Mouse (Mus musculus): ENCODE measurements around the gene S100a11.

DNA sequence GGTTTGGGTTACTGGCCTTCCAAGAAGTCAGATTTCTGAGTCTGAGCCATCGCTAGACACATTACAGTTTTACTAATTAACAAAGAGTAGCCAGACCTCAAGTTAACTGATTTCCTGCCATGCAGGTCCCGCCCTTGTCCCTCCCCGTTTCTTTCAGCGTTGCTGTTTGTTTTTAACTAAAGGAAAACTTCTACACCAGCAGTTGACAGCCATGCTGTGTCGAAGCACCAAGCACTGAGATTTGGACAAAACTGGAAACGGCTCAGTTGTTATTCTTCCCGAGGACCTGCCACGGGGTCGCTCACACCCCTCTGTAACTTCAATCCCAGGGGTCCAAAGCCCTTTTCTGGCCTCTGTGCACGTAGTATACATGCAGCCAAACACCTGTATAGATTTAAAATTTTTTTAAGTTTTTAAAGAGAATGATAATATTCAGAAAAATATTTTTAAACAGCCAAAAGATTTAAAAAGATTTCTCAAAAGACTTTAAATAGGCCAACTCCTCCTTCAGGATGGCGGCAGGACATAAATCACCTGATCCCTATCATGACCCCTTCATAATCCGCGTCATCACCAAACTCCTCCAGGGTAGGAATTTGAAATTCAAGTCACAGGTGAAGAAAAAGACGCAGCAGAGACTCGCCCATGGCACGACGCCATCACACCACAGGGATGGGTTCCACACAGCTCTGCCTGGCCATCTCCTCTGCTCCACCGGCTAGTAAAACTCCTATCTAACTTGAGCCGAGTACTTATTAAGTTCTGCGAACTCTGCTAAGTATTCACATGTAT, 27.7 kb downstream of the S100a11 start:
- TF ChIP-seq POLR2A (IDR thresholded peaks at IDR 0.05; ENCODE audit: extremely low read depth, insufficient read depth, low read length) (no peak), CTCF (IDR thresholded peaks at IDR 0.05; ENCODE audit: extremely low read depth, insufficient read depth, low read length) (no peak)
